Mouse (Mus musculus) hindbrain, embryonic 16.5 days (tissue): ENCODE data around the gene Gm20696. TPM values are rescaled to one million over a fixed set of nuclear protein-coding genes. Genes with fewer than 3 reads are reported as not detected.
A peak's percentile ranks its signal among the peaks of the same experiment; 100 is the strongest.

ENCODE experiments used
- ATAC-seq: fragments of 200-750 bp; cut with Nextera tagmentation; 2 replicates; pipeline ENCODE4 v1.8.0; 2017; ENCODE audit warnings: moderate TSS enrichment, moderate library complexity
- H3K27ac ChIP-seq: fragments of 300-500 bp; sonication (generic); 2 replicates; pipeline ENCODE4 v1.5.1; 2014; ENCODE audit warnings: low read depth, mild to moderate bottlenecking, control low read depth, low read length, moderate library complexity
- H3K27me3 ChIP-seq: fragments of 300-500 bp; sonication (generic); replicated peaks from 2 replicates; pipeline ENCODE4 v1.6.1; 2014; ENCODE audit warnings: low read length; ENCODE audit not compliant: control insufficient read depth, insufficient read depth
- H3K36me3 ChIP-seq: fragments of 300-500 bp; sonication (generic); 2 replicates; pipeline ENCODE4 v1.6.1; 2014; ENCODE audit warnings: mild to moderate bottlenecking, low read length, moderate library complexity, mixed read lengths; ENCODE audit not compliant: control insufficient read depth, insufficient read depth
- H3K4me1 ChIP-seq: fragments of 300-500 bp; sonication (generic); 2 replicates; pipeline ENCODE4 v1.6.1; 2014; ENCODE audit warnings: low read depth, low read length; ENCODE audit not compliant: control insufficient read depth, insufficient read depth
- H3K4me2 ChIP-seq: fragments of 300-500 bp; sonication (generic); 2 replicates; pipeline ENCODE4 v1.6.1; 2014; ENCODE audit warnings: mild to moderate bottlenecking, low read length, control low read depth, moderate library complexity
- H3K4me3 ChIP-seq: fragments of 300-500 bp; sonication (generic); 2 replicates; pipeline ENCODE4 v1.5.1; 2014; ENCODE audit warnings: mild to moderate bottlenecking, low read length, control low read depth, moderate library complexity
- H3K9ac ChIP-seq: fragments of 300-500 bp; sonication (generic); 2 replicates; pipeline ENCODE4 v1.6.1; 2014; ENCODE audit warnings: low read depth, mild to moderate bottlenecking, control low read depth, low read length, moderate library complexity
- H3K9me3 ChIP-seq: fragments of 300-500 bp; sonication (generic); 2 replicates; pipeline ENCODE4 v1.6.1; 2014; ENCODE audit warnings: mild to moderate bottlenecking, low read length, moderate library complexity; ENCODE audit not compliant: control insufficient read depth
- WGBS: fragments of 180-500 bp; shearing (Covaris S2); extraction: QIAGEN DNeasy Blood & Tissue Kit; methylation state at CpG from one replicate; pipeline ENCODE4 v1.1.7; 2014; 5-methylcytosine and 5-hydroxymethylcytosine counted together
- polyA plus RNA-seq: library from polyadenylated mRNA; unstranded; fragments of >200 nt; fragmentation: Nextera tagmentation; extraction: Ambion mirVana; gene quantifications from 2 replicates; pipeline ENCODE4 v1.2.1, GENCODE M21; 2015

The Gm20696 gene
- polyA plus RNA-seq, 1 experiment from 2014 or later = 1.8 TPM

DNA sequence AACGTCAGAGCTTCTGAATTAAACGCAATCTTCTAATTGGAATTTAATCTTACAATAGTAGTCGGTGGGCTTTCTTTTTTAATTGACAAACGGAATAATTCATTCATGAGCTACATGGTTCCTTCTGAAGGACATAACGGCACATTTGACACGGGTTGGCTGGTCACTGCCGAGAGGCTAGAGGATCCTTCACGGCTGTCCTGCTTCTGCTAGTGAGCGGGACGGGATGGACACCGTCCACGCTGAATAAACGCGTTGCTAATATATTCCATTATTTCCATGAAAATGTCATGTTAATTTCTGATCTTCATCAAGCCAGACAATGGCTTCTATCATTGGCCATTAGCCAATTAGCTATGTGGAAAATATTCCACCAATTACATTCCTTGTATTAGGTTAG, 236.0 kb downstream of the Gm20696 start:
- Histone ChIP-seq H3K9me3 (no peaks in the 10 kb centered on the region), H3K36me3 (no peaks in the 10 kb centered on the region), H3K27me3 (no peaks in the 10 kb centered on the region), H3K9ac (no peak overlapping the region), H3K27ac (no peak overlapping the region), H3K4me1 (no peaks in the 10 kb centered on the region), H3K4me2 (peak overlapping the region; percentile 27), H3K4me3 (no peak overlapping the region)
- no peak for ATAC-seq
- 51% methylated on average over 14 of the region's 14 CpGs for WGBS

DNA sequence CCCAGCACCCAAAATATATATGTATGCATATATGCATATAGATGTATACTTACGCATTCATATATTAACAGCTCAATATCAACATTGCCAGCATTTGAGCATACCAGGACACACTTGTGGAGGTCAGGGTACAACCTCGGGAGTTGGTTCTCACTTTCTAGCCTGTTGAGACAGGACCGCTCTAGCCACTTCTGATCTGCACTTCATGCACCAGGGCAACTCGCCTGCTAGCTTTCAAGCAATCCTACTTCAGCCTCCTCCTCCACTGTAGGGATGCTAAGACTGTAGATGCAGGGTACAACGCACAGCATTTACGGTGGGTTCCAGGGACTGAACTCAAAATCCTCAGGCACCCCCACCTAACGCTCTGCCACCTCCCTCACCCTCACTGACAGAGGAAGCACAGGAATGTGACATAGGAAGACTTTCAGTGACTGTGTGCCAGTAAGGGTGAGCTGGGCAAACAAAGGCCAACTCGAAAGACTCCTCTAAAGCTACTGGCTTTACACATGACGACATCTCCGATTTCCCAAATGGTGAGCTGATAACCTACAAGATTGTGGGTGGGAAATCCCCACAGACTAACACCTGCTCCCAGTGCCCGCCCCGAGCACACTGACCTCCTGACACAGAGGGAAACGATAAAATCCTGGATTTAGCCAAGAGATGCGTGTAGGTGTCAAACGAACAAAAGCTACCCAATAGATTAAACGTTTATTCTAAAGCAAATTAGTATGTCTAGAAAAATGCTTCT, 237.0 kb downstream of the Gm20696 start:
- H3K9me3 ChIP-seq = no peaks in the 10 kb centered on the region
- no peaks in the 10 kb centered on the region for H3K36me3 ChIP-seq
- no peaks in the 10 kb centered on the region for H3K27me3 ChIP-seq
- WGBS = 79% methylated on average over 16 of the region's 16 CpGs
- H3K4me2 ChIP-seq = no peak overlapping the region
- no peaks in the 10 kb centered on the region for H3K4me1 ChIP-seq
- H3K4me3 ChIP-seq = no peak overlapping the region
- no peak overlapping the region for H3K9ac ChIP-seq
- ATAC-seq = no peak
- no peak overlapping the region for H3K27ac ChIP-seq

DNA sequence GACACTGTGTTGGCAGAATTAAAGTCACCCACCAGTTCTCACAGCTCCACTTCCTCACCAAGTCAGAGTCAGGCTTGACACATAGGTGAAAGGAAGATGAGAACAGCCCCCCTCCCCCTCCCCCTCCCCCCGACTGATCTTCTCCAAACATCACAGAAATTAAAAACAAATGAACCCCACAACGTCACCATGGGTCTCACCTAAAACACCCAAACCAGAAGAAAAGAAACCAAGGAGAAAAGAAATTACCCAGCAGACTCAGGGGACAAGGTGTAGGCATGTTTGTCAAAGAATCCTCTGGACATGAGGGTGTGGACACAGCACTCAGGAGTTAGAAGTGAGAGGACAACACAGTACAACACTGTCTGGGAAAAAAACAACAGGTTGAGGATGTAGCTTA, 237.6 kb downstream of the Gm20696 start:
- H3K27ac ChIP-seq = no peak overlapping the region
- WGBS = 92% methylated on average over 2 of the region's 2 CpGs
- ATAC-seq = no peak

DNA sequence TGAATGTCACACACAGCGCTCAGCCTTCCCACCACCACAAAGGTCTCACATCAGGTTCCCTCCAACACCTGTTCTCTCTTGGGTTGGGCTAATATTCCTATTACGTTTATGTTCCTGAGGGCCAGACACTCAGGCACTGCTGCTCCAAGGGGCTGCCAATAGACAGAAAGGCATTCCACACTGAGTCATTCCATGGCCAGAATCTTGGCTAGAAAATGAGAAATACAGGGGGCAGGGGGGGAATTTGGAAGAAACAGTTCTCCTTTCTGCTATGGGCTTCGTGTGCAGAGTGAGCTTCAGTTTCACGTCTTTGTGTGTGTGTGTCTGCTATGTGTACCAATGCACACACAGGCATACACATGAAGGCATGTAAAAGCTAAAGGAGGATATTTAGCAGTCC, 239.3 kb downstream of the Gm20696 start:
- ATAC-seq = no peak
- WGBS = 74% methylated on average over 4 of the region's 4 CpGs

More for the DNA sequence above, 237.6 kb downstream of the Gm20696 start:
- Histone ChIP-seq H3K4me1 (no peaks in the 10 kb centered on the region), H3K4me3 (no peak overlapping the region), H3K4me2 (no peak overlapping the region), H3K27me3 (no peaks in the 10 kb centered on the region), H3K9me3 (no peaks in the 10 kb centered on the region), H3K36me3 (no peaks in the 10 kb centered on the region), H3K9ac (no peak overlapping the region)

DNA sequence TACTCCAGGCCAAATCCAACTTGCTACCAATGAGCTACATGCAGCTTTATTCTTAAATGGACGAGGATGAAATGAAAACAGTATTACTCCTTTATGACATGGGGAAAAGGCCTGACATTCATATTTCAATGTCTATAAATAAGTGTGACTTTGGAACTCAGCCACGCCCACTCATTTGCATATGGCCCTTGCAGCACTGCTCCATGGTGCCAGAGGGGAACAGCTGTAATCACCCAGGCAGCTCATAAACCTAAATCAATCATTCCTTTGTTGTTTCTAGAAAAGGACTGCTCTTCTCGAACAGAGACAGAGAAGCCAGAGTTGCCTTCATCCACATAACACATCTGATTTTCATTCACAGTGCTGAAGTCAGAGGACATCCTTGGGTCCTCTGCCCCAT, 241.6 kb downstream of the Gm20696 start:
- Histone ChIP-seq H3K9ac (no peak overlapping the region), H3K4me1 (no peaks in the 10 kb centered on the region), H3K4me3 (no peak overlapping the region), H3K27ac (no peak overlapping the region), H3K4me2 (no peak overlapping the region), H3K27me3 (no peaks in the 10 kb centered on the region), H3K9me3 (no peaks in the 10 kb centered on the region), H3K36me3 (no peaks in the 10 kb centered on the region)
- WGBS = 41% methylated on average over 3 of the region's 3 CpGs
- no peak for ATAC-seq

More for the DNA sequence above, 239.3 kb downstream of the Gm20696 start:
- H3K4me1 ChIP-seq = no peaks in the 10 kb centered on the region
- H3K9me3 ChIP-seq = no peaks in the 10 kb centered on the region
- no peaks in the 10 kb centered on the region for H3K36me3 ChIP-seq
- H3K9ac ChIP-seq = no peak overlapping the region
- H3K4me3 ChIP-seq = no peak overlapping the region
- no peak overlapping the region for H3K4me2 ChIP-seq
- H3K27ac ChIP-seq = no peak overlapping the region
- no peaks in the 10 kb centered on the region for H3K27me3 ChIP-seq

DNA sequence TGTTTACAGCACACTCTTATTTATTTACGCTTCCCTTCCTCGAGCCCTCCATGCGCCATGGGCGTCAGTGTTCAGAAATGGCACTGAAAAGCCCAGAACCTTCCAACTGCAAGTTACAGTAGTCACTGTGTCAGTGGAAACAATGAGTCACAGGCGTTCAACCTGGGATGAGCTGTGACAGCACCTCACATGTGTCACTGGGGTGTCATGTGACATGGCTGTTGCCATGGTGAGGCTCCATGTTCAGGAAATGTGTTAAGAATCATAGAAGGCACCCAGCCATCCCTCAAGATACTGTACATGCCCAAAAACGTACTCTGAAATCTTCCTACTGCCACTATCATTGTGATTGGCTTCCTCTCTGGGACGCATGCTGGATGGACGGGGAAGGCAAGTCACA, 245.9 kb downstream of the Gm20696 start:
- H3K4me1 ChIP-seq = no peaks in the 10 kb centered on the region
- 81% methylated on average over 8 of the region's 8 CpGs for WGBS
- no peak for ATAC-seq
- no peak overlapping the region for H3K4me3 ChIP-seq
- no peaks in the 10 kb centered on the region for H3K27me3 ChIP-seq
- no peaks in the 10 kb centered on the region for H3K9me3 ChIP-seq
- H3K9ac ChIP-seq = no peak overlapping the region
- no peaks in the 10 kb centered on the region for H3K36me3 ChIP-seq
- H3K4me2 ChIP-seq = no peak overlapping the region
- no peak overlapping the region for H3K27ac ChIP-seq

DNA sequence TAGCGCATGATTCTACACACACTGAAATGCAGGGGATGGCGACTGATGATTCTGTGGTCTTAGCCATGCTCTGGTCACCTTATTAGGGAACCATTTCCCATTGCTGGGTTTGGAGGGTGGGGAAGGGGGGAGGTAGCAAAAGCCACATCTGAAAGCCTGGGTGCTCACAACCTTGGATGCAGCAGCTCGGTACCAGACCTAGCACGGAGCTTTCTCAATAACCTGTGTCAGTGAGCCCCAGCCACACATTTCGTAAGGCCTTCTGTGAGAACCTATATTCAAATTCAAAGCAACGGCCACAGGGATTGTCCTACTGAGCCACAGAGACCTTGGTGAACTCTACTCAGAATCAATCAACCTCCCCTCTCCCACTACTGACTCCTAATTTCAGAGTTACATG, 254.0 kb downstream of the Gm20696 start:
- H3K36me3 ChIP-seq = no peaks in the 10 kb centered on the region
- H3K9ac ChIP-seq = no peak overlapping the region
- no peak overlapping the region for H3K4me2 ChIP-seq
- ATAC-seq = no peak
- H3K4me3 ChIP-seq = no peak overlapping the region
- no peaks in the 10 kb centered on the region for H3K9me3 ChIP-seq
- no peaks in the 10 kb centered on the region for H3K27me3 ChIP-seq
- H3K27ac ChIP-seq = no peak overlapping the region
- H3K4me1 ChIP-seq = no peaks in the 10 kb centered on the region
- WGBS = 95% methylated on average over 6 of the region's 6 CpGs

DNA sequence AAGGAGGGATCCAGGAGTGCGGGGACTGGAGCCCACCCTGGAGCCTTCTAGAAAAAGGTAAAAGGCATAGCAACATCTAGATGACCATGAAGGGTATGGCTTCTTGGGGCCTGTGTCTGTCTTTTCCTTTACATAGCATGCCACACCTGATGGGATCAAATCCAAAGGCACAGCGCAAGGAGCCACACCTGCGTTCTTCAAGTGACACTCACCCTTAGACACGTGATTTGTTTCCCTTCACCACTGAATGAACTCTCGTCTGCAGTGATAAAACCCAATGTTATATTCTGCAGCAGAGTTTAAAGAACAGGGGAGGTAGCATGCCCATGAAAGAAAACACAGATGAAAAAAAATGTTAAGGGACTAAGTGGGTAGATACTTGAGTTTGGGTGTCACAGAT, 257.0 kb downstream of the Gm20696 start:
- Histone ChIP-seq H3K9me3 (no peaks in the 10 kb centered on the region), H3K4me2 (no peak overlapping the region), H3K9ac (no peak overlapping the region), H3K36me3 (no peaks in the 10 kb centered on the region), H3K27ac (no peak overlapping the region), H3K4me3 (no peak overlapping the region), H3K4me1 (no peaks in the 10 kb centered on the region), H3K27me3 (no peaks in the 10 kb centered on the region)
- ATAC-seq = no peak
- 88% methylated on average over 5 of the region's 5 CpGs for WGBS

DNA sequence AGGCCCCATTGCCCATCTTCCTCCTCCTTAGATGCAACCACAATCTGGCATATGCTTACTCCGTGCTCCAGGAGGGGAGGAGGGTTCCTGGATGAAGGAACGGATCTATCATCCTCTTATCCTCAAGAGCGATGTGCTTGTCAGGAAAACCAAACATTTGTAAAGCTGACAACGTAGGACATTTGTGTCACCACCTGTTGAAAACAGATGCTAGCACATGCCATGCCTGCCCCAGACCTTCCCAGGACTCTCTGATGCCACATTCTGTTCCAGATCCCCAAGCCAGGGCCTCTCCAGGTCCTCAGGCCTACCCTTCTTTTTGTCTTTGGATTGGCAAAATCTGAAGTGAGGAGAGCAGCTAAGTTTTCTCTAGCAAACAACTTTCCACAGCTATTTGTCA, 257.7 kb downstream of the Gm20696 start:
- no peaks in the 10 kb centered on the region for H3K4me1 ChIP-seq
- H3K4me3 ChIP-seq = no peak overlapping the region
- whole genome bisulfite sequencing = 78% methylated on average over 4 of the region's 4 CpGs
- H3K27me3 ChIP-seq = no peaks in the 10 kb centered on the region
- no peak for ATAC-seq
- no peak overlapping the region for H3K4me2 ChIP-seq
- H3K9me3 ChIP-seq = no peaks in the 10 kb centered on the region
- no peak overlapping the region for H3K9ac ChIP-seq
- H3K36me3 ChIP-seq = no peaks in the 10 kb centered on the region
- no peak overlapping the region for H3K27ac ChIP-seq
